Mouse (Mus musculus) intestine, embryonic 16.5 days (tissue): ENCODE data around the gene Rpl39. TPM values are rescaled to one million over a fixed set of nuclear protein-coding genes. Genes with fewer than 3 reads are reported as not detected.

Experiments used
- ATAC-seq: fragments of 200-750 bp; cut with Nextera tagmentation; 2 replicates; pipeline ENCODE4 v1.8.0; 2017; ENCODE audit warnings: moderate TSS enrichment, moderate library complexity
- H3K27ac ChIP-seq: fragments of 300-500 bp; sonication (generic); 2 replicates; pipeline ENCODE4 v1.5.1; 2014; ENCODE audit warnings: mild to moderate bottlenecking, low read length
- H3K27me3 ChIP-seq: fragments of 300-500 bp; sonication (generic); replicated peaks from 2 replicates; pipeline ENCODE4 v1.6.1; 2014; ENCODE audit warnings: low read length, control low read depth, mixed read lengths; ENCODE audit not compliant: control insufficient read depth, insufficient read depth
- H3K36me3 ChIP-seq: fragments of 300-500 bp; sonication (generic); 2 replicates; pipeline ENCODE4 v1.6.1; 2014; ENCODE audit warnings: low read length, control low read depth; ENCODE audit not compliant: control insufficient read depth, insufficient read depth
- H3K4me1 ChIP-seq: fragments of 300-500 bp; sonication (generic); 2 replicates; pipeline ENCODE4 v1.6.1; 2014; ENCODE audit warnings: low read length, control low read depth, mixed read lengths; ENCODE audit not compliant: control insufficient read depth, insufficient read depth
- H3K4me2 ChIP-seq: fragments of 300-500 bp; sonication (generic); 2 replicates; pipeline ENCODE4 v1.6.1; 2014; ENCODE audit warnings: low read depth, low read length, control low read depth
- H3K4me3 ChIP-seq: fragments of 300-500 bp; sonication (generic); 2 replicates; pipeline ENCODE4 v1.5.1; 2014; ENCODE audit warnings: mild to moderate bottlenecking, low read length
- H3K9ac ChIP-seq: fragments of 300-500 bp; sonication (generic); 2 replicates; pipeline ENCODE4 v1.6.1; 2014; ENCODE audit warnings: low read depth, low read length
- H3K9me3 ChIP-seq: fragments of 300-500 bp; sonication (generic); 2 replicates; pipeline ENCODE4 v1.6.1; 2016; ENCODE audit warnings: low read length, control low read depth; ENCODE audit not compliant: control insufficient read depth
- WGBS: fragments of 180-500 bp; shearing (Covaris S2); extraction: QIAGEN DNeasy Blood & Tissue Kit; methylation state at CpG from one replicate; pipeline ENCODE4 v1.1.7; 2014; 5-methylcytosine and 5-hydroxymethylcytosine counted together
- polyA plus RNA-seq: library from polyadenylated mRNA; unstranded; fragments of >200 nt; fragmentation: Nextera tagmentation; extraction: Ambion mirVana; gene quantifications from 2 replicates; pipeline ENCODE4 v1.2.1, GENCODE M21; 2015

Gene Rpl39
- polyA plus RNA-seq, 1 experiment from 2014 or later, result 442 TPM

DNA sequence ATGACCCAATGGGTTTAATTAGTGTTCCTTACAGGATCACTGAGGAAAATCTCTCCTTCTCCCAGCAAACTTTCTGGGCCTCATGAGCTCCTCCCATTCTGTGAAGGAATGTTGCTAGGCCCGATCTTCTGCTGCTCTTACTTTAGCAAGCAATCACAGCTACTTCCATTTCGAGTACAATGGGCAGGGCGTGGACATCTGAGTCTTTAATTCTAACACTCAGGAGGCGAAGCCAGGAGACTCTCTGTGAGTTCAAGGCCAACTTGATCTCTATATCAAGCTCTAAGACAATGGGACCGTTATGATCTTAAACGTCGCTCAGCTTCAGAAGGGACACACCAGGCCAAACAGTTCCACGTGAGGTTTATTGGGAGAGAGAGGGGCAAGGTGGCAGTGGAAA is 8.6 kb downstream of the Rpl39 start:
- H3K27me3 ChIP-seq, result no peaks in the 10 kb centered on the region
- no peaks in the 10 kb centered on the region for H3K9me3 ChIP-seq
- WGBS, result 69% methylated on average over 8 of the region's 8 CpGs
- H3K9ac ChIP-seq, result no peak overlapping the region
- H3K4me2 ChIP-seq, result no peak overlapping the region
- H3K4me3 ChIP-seq, result no peak overlapping the region
- ATAC-seq, result no peak
- no peak overlapping the region for H3K27ac ChIP-seq
- no peaks in the 10 kb centered on the region for H3K4me1 ChIP-seq
- H3K36me3 ChIP-seq, result no peaks in the 10 kb centered on the region

- no peak overlapping the region for H3K4me3 ChIP-seq
- H3K27ac ChIP-seq, result no peak overlapping the region
- no peak overlapping the region for H3K9ac ChIP-seq
- H3K27me3 ChIP-seq, result no peaks in the 10 kb centered on the region
- H3K4me2 ChIP-seq, result no peak overlapping the region
- ATAC-seq, result 0 out of 2 replicates have a peak, but pooled peaks have one; percentile 18
- H3K4me1 ChIP-seq, result no peaks in the 10 kb centered on the region
- H3K36me3 ChIP-seq, result no peaks in the 10 kb centered on the region
- 33% methylated on average over 9 of the region's 9 CpGs for WGBS
- no peaks in the 10 kb centered on the region for H3K9me3 ChIP-seq
Observed at GRCm38 (mm10) chrX:37074262-37074892, 10.8 kb downstream of the Rpl39 start.

GRCm38 (mm10) chrX:37068766-37069165 is 16.4 kb downstream of the Rpl39 start:
- WGBS, result 82% methylated on average over 5 of the region's 5 CpGs
- no peaks in the 10 kb centered on the region for H3K9me3 ChIP-seq

GRCm38 (mm10) chrX:37067299-37067698 is 17.9 kb downstream of the Rpl39 start:
- Histone ChIP-seq H3K9ac (no peak overlapping the region), H3K9me3 (no peaks in the 10 kb centered on the region), H3K4me1 (no peaks in the 10 kb centered on the region), H3K36me3 (no peaks in the 10 kb centered on the region), H3K27ac (no peak overlapping the region), H3K4me2 (no peak overlapping the region), H3K27me3 (no peaks in the 10 kb centered on the region), H3K4me3 (no peak overlapping the region)
- ATAC-seq, result no peak
- WGBS, result 77% methylated on average over 3 of the region's 3 CpGs

More at GRCm38 (mm10) chrX:37068766-37069165, 16.4 kb downstream of the Rpl39 start:
- Histone ChIP-seq H3K4me1 (no peaks in the 10 kb centered on the region), H3K27me3 (no peaks in the 10 kb centered on the region), H3K4me3 (no peak overlapping the region), H3K27ac (no peak overlapping the region), H3K9ac (no peak overlapping the region), H3K36me3 (no peaks in the 10 kb centered on the region), H3K4me2 (no peak overlapping the region)
- ATAC-seq, result no peak

- Histone ChIP-seq H3K27me3 (no peaks in the 10 kb centered on the region), H3K4me3 (no peak overlapping the region), H3K9ac (no peak overlapping the region), H3K27ac (no peak overlapping the region), H3K36me3 (no peaks in the 10 kb centered on the region), H3K9me3 (no peaks in the 10 kb centered on the region), H3K4me2 (no peak overlapping the region), H3K4me1 (no peaks in the 10 kb centered on the region)
- ATAC-seq, result no peak
- 77% methylated on average over 9 of the region's 9 CpGs for WGBS
Observed at GRCm38 (mm10) chrX:37063902-37064301, 21.3 kb downstream of the Rpl39 start.

DNA sequence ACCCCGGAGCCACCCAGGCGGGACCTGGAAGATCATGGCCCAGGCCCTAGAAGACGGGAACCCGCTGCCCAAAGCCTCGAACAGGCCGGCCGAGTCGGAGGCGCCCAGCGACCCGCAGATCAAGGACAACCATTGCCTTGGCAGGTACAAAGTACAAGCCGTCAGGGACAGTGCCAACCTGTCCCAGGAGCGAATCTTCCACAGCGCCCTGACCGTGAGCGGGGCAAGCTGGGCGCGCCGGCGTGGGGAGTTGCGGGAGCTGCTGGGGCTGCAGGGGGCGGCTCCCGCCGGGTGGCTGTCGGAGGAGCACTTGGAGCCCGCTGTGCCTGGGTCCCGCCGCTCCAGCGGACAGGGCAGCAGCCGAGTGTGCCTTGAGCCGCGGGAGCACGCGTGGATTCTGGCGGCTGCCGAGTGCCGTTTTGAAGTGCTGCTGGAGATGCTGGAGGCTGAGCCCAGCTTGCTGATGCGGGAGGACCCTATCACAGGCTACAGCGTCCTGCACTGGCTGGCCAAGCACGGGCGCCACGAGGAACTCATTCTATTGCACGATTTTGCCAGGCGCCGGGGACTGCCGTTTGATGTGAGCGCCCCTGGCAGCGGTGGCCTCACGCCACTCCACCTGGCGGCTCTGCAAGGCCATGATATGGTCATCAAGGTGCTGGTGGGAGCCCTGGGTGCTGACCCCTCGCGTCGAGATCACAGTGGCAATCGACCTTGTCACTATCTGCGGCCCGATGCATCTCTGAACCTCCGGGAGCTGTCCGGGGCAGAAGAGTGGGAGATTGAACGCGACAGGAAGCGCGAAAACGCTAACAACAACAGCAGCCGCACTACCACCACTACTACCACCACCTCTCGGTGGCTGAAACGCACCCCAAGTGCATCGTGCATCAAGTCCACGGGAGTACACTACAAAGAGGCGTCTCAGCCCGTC is 36.0 kb downstream of the Rpl39 start:
- Histone ChIP-seq H3K4me3 (peak overlapping the region; percentile 41), H3K9me3 (no peaks in the 10 kb centered on the region), H3K36me3 (no peaks in the 10 kb centered on the region), H3K4me2 (peak overlapping the region; percentile 68), H3K9ac (peak overlapping the region; percentile 56), H3K4me1 (peaks cover 4% of the 10 kb centered on the region; the same call in 1 of the 2 replicates), H3K27me3 (peaks cover 31% of the 10 kb centered on the region), H3K27ac (no peak overlapping the region)
- ATAC-seq, result peak; percentile 36
- WGBS, result 19% methylated on average over 68 of the region's 70 CpGs

DNA sequence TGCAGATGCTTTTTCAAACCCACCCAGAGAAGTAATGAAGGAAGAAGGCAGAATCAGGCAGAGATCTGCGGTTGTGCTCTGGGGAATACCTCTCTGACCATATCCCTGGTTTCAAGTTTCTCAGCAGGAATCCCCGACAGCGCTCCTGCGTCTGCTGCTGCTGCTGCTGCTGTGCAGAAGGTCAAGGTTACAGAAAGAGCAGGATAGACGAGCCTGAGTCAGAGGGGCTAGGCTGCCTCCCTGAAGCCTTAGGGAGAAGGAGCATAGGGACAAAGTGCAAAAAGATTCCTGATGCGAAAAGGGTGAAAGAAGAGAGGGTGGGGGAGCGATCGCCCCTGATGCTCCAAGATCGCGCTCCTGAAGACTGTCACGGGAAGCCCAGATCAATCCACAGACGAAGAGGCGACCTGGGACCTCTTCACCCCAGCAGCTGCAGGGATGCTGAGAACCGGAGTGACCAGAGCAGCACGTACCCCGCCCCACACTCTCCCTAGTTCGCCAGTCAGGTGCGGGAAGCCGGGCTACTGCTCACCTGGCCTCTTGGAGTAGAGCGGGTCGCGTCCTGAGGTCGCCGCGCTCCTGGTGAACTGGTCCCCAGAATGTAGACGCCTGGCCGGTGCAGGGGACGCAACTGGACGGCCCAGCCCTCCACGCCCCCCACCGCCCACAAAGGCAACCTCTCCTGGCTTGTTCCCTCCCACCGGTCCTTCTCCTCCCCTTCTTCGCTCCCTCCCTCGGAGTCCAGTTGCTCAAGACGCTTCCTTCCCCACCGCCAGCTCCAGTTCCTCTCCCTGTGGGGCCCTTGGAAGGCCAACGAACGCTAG is 36.9 kb downstream of the Rpl39 start, which contains the start of gene Sowahd:
Gene Sowahd (plus strand): TSS at position 780 of the 824 bp plus-strand sequence.
- 16% methylated on average over 35 of the region's 38 CpGs for WGBS
- Histone ChIP-seq H3K9ac (peak within 1 kb of the TSS; percentile 56), H3K27me3 (peaks cover 29% of the 10 kb centered on the region), H3K27ac (no peak within 1 kb of the TSS), H3K9me3 (no peaks in the 10 kb centered on the region), H3K4me1 (peaks cover 4% of the 10 kb centered on the region; the same call in 1 of the 2 replicates), H3K4me3 (peak within 1 kb of the TSS; percentile 41), H3K4me2 (peak within 1 kb of the TSS; percentile 68), H3K36me3 (no peaks in the 10 kb centered on the region)
- ATAC-seq, result peak; percentile 31

DNA sequence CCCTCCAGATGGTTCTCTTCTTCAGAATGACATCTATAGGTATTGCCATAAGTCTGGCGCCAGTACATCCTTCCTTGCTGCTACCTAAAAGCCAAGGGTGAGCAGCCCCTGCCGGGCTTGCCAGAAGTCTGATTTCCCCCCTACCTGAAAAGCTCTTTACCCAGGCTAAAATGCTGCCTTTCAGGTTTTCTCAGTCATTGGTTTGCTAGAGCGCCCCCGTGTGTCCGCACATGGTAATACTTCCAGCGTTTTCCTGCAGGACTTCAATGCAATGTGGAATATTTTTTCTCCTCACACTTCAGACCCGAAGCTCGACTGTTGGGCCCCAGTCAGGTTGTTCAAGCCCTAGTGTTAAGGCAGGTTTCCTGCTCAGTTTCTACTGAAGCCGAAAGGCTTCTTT is 42.5 kb downstream of the Rpl39 start:
- Histone ChIP-seq H3K4me1 (no peaks in the 10 kb centered on the region), H3K36me3 (no peaks in the 10 kb centered on the region), H3K27ac (no peak overlapping the region), H3K9me3 (no peaks in the 10 kb centered on the region), H3K9ac (no peak overlapping the region), H3K4me3 (no peak overlapping the region), H3K4me2 (no peak overlapping the region), H3K27me3 (0 out of 2 replicates have a peak, but pooled peaks cover 3% of the 10 kb centered on the region)
- ATAC-seq, result no peak
- 19% methylated on average over 9 of the region's 9 CpGs for WGBS
